ENCODE assay signal across 1 mouse cellular context in the genomic region with DNA sequence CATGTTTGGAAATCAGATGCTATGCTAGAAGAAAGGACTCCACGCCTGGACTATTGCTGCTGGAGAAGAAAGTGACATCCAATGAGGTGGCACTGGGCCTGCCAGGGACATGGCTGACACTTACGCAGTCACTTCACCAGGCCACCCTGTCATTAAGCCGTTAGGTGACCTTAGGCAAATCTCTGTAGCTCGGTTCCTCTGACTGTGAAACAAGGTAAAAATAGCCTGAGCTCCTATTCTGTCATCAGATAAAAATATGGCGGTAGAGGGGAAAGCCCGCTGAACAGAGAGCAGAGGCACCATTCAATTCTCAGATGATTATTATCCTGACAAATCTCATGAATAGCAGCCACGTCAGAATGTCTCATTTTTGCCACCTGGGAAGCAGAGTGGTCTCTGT.
TF ChIP-seq lines count a peak whose summit lies in the region.

No protein-coding gene starts in this region.

TF ChIP-seq in MEL, 35 proteins besides CTCF, POLR2A, EP300 and RAD21:
- TF ChIP-seq NRF1 (IDR thresholded peaks at IDR 0.05; ENCODE audit: insufficient read depth, low read depth, low read length, poor library complexity, severe bottlenecking) (no peak), ZNF384 (IDR thresholded peaks at IDR 0.05; ENCODE audit: low read depth, low read length) (no peak), GATA1 (IDR thresholded peaks at IDR 0.05; ENCODE audit: low read depth, low read length) (peak; percentile 9; the same call in 1 of the 2 replicates), MAZ (IDR thresholded peaks at IDR 0.05; ENCODE audit: low read depth, low read length) (no peak)
